Mouse (Mus musculus): ENCODE data around the gene Spata31d1c.

GRCm38 (mm10) chr13:65052660-65053059, 19.8 kb downstream of the Spata31d1c start, which contains the start of gene Prss47:
- TF ChIP-seq CTCF (conservative IDR thresholded peaks at IDR 0.05 in 1 of 2, IDR thresholded peaks at IDR 0.05 in 1 of 2; ENCODE audit: low read depth in 2 of 2, low read length in 2 of 2) (no peak), MXI1 (IDR thresholded peaks at IDR 0.05; ENCODE audit: low read depth, low read length) (no peak), RCOR1 (conservative IDR thresholded peaks at IDR 0.05; ENCODE audit: low read depth, low read length) (no peak), POLR2A (IDR thresholded peaks at IDR 0.05; ENCODE audit: low read depth, low read length) (no peak), ZMIZ1 (IDR thresholded peaks at IDR 0.05; ENCODE audit: low read depth, low read length) (no peak), SMC3 (IDR thresholded peaks at IDR 0.05; ENCODE audit: low read depth, low read length) (no peak), PAX5 (IDR thresholded peaks at IDR 0.05; ENCODE audit: low read length) (no peak), TCF12 (IDR thresholded peaks at IDR 0.05; ENCODE audit: low read depth, low read length) (no peak), MYC (IDR thresholded peaks at IDR 0.05; ENCODE audit: low read depth, low read length) (no peak), MAZ (IDR thresholded peaks at IDR 0.05; ENCODE audit: low read depth, low read length) (no peak), ETS1 (conservative IDR thresholded peaks at IDR 0.05; ENCODE audit: low read depth, low read length) (no peak), JUN (IDR thresholded peaks at IDR 0.05; ENCODE audit: insufficient read depth, low read depth, low read length) (no peak), POLR2AphosphoS2 (IDR thresholded peaks at IDR 0.05; ENCODE audit: low read depth, low read length) (no peak), EP300 (IDR thresholded peaks at IDR 0.05; ENCODE audit: low read length) (no peak)
